Mouse (Mus musculus) hindbrain, embryonic 14.5 days (tissue): Measurements from ENCODE around the gene Grhl1. TPM values are rescaled to one million over a fixed set of nuclear protein-coding genes. Genes with fewer than 3 reads are reported as not detected.

Experiments used
- ATAC-seq: fragments of 200-750 bp; cut with Nextera tagmentation; 2 replicates; pipeline ENCODE4 v1.8.0; 2017; ENCODE audit warnings: moderate number of reproducible peaks, mild to moderate bottlenecking, moderate TSS enrichment, moderate library complexity; ENCODE audit not compliant: low FRiP score
- DNase-seq: peaks from one replicate; pipeline ENCODE4 v3.0.0-alpha.2; 2015; ENCODE audit warnings: low spot score
- H3K27ac ChIP-seq: fragments of 300-500 bp; sonication (generic); 2 replicates; pipeline ENCODE4 v1.5.1; 2014; ENCODE audit warnings: mild to moderate bottlenecking, moderate library complexity
- H3K27me3 ChIP-seq: fragments of 300-500 bp; sonication (generic); 2 replicates; pipeline ENCODE4 v1.6.1; 2014; ENCODE audit warnings: mild to moderate bottlenecking, low read length, mixed read lengths; ENCODE audit not compliant: control insufficient read depth, insufficient read depth
- H3K36me3 ChIP-seq: fragments of 300-500 bp; sonication (generic); replicated peaks from 2 replicates; pipeline ENCODE4 v1.6.1; 2014; ENCODE audit not compliant: control insufficient read depth, insufficient read depth
- H3K4me1 ChIP-seq: fragments of 300-500 bp; sonication (generic); replicated peaks from 2 replicates; pipeline ENCODE4 v1.6.1; 2014; ENCODE audit warnings: antibody characterized with exemption, low read length, mixed read lengths; ENCODE audit not compliant: control insufficient read depth, insufficient read depth
- H3K4me2 ChIP-seq: fragments of 300-500 bp; sonication (generic); replicated peaks from 2 replicates; pipeline ENCODE4 v1.6.1; 2014; ENCODE audit warnings: mild to moderate bottlenecking, moderate library complexity
- H3K4me3 ChIP-seq: fragments of 300-500 bp; sonication (generic); replicated peaks from 2 replicates; pipeline ENCODE4 v1.5.1; 2014; ENCODE audit warnings: mild to moderate bottlenecking, low read length
- H3K9ac ChIP-seq: fragments of 300-500 bp; sonication (generic); 2 replicates; pipeline ENCODE4 v1.6.1; 2014
- H3K9me3 ChIP-seq: fragments of 300-500 bp; sonication (generic); 2 replicates; pipeline ENCODE4 v1.6.1; 2016; ENCODE audit warnings: low read length; ENCODE audit not compliant: control insufficient read depth
- WGBS: fragments of 180-500 bp; shearing (Covaris S2); extraction: QIAGEN DNeasy Blood & Tissue Kit; methylation state at CpG from one replicate; pipeline ENCODE4 v1.1.7; 2014; 5-methylcytosine and 5-hydroxymethylcytosine counted together
- polyA plus RNA-seq: library from polyadenylated mRNA; unstranded; fragments of >200 nt; fragmentation: Nextera tagmentation; extraction: Ambion mirVana; gene quantifications from 2 replicates; pipeline ENCODE4 v1.2.1, GENCODE M21; 2014

The Grhl1 gene
- polyA plus RNA-seq, 1 experiment from 2014 or later, result 0.58 TPM

DNA sequence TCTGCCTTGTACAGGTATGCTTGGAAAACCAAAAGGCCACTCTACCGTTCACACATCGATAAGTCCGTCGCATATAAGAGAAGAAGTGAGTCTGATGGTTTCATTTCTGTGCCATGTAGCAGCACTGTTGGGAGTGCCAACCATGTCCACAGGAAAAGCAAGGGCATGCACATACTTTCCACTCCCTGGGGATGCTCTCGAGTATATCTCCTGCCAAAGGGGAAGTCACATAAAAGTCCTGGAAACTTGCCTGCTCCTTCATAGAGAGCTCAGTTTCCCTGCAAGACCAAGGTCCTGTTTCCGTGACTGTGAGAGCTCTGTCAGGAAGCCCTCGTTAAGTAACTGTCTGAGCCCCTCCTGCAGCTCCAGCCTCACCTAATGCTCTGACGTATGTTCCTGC is 16.1 kb upstream of the Grhl1 start:
- Histone ChIP-seq H3K9ac (no peak overlapping the region), H3K4me2 (no peak overlapping the region), H3K4me1 (no peaks in the 10 kb centered on the region), H3K4me3 (no peak overlapping the region), H3K36me3 (peaks cover 42% of the 10 kb centered on the region), H3K9me3 (no peaks in the 10 kb centered on the region), H3K27me3 (no peaks in the 10 kb centered on the region), H3K27ac (no peak overlapping the region)
- WGBS, result 87% methylated on average over 8 of the region's 8 CpGs
- ATAC-seq (no peak), DNase-seq (no peak)

DNA sequence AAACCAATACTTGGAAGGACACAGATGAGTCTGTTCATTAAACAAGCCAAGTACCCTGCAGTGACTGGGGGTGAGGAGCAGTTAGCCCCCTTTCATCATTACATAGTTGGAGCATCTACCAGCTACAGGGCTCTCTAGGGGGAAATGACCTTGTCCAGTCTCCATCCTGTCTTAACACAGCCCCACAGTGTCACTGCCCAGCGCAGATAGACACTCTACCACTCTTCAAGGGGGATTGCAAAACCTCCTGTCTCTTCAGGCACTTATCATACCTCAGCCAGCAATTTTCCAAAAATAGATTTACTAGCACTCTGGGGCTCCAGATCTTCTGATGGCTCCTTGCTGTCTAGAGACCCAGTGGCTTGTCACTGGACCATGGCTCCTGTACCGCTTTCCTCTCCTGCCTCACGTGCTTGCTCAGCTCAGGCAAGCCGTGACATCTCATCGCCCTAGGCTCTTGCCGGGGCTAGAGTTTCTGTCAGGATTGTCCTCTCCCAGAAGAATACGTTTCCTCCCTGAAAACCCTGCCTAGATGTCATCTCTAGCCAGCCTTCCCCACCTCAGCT is 8.6 kb upstream of the Grhl1 start:
- Histone ChIP-seq H3K36me3 (peaks cover 10% of the 10 kb centered on the region), H3K4me3 (no peak overlapping the region), H3K27ac (no peak overlapping the region), H3K9ac (no peak overlapping the region), H3K4me1 (no peaks in the 10 kb centered on the region), H3K27me3 (no peaks in the 10 kb centered on the region), H3K4me2 (no peak overlapping the region), H3K9me3 (no peaks in the 10 kb centered on the region)
- no peak for DNase-seq
- no peak for ATAC-seq
- 84% methylated on average over 7 of the region's 7 CpGs for WGBS

DNA sequence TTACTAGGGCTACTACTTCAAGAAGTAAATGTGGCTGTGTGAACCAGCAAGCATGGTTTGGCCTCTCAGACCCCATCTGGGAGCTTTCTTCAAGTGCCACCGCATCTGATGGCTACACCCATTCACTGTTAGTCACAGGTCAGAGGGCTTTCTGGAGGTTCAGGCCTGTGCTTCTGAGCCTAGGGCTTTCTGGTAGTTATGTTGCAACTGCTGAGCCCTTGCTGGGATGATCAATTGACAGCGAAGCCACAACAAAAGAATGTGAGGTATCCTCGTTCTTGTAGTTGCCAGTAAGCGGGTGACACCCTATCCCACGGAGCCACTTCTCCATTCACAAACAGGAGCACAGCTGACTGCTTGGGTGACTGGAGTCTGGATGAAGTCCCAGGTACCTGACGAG is 6.8 kb upstream of the Grhl1 start:
- Histone ChIP-seq H3K4me3 (no peak overlapping the region), H3K27ac (no peak overlapping the region), H3K27me3 (peaks cover 3% of the 10 kb centered on the region; the same call in 1 of the 2 replicates), H3K9ac (no peak overlapping the region), H3K9me3 (no peaks in the 10 kb centered on the region), H3K4me2 (no peak overlapping the region), H3K36me3 (no peaks in the 10 kb centered on the region; the same call in 1 of the 2 replicates), H3K4me1 (no peaks in the 10 kb centered on the region)
- ATAC-seq (no peak), DNase-seq (no peak)
- WGBS, result 77% methylated on average over 6 of the region's 6 CpGs

DNA sequence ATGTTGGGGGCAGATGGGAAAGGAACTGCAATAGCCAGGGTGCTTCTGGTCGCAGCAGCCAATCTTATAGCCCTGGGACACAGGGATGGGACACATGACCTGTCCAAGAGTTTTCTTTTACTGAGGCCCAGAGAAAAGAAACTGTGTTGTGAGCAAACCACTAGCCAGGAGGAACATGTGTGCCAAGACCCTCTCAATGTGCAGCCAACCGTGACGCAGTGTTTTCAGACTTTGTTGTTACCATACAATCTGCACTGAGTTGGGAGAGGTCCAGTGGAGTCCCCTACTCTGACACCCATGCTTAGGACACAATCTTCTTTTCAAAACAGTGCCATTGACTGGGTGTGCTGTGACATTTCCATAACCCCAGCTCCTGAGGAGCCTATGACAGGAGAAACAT is 4.5 kb upstream of the Grhl1 start:
- H3K27me3 ChIP-seq, result peaks cover 17% of the 10 kb centered on the region
- H3K4me3 ChIP-seq, result no peak overlapping the region
- no peak overlapping the region for H3K4me2 ChIP-seq
- H3K36me3 ChIP-seq, result no peaks in the 10 kb centered on the region
- 81% methylated on average over 3 of the region's 3 CpGs for WGBS
- DNase-seq, result no peak
- ATAC-seq, result no peak
- no peak overlapping the region for H3K9ac ChIP-seq
- no peak overlapping the region for H3K27ac ChIP-seq
- no peaks in the 10 kb centered on the region for H3K4me1 ChIP-seq
- H3K9me3 ChIP-seq, result no peaks in the 10 kb centered on the region

DNA sequence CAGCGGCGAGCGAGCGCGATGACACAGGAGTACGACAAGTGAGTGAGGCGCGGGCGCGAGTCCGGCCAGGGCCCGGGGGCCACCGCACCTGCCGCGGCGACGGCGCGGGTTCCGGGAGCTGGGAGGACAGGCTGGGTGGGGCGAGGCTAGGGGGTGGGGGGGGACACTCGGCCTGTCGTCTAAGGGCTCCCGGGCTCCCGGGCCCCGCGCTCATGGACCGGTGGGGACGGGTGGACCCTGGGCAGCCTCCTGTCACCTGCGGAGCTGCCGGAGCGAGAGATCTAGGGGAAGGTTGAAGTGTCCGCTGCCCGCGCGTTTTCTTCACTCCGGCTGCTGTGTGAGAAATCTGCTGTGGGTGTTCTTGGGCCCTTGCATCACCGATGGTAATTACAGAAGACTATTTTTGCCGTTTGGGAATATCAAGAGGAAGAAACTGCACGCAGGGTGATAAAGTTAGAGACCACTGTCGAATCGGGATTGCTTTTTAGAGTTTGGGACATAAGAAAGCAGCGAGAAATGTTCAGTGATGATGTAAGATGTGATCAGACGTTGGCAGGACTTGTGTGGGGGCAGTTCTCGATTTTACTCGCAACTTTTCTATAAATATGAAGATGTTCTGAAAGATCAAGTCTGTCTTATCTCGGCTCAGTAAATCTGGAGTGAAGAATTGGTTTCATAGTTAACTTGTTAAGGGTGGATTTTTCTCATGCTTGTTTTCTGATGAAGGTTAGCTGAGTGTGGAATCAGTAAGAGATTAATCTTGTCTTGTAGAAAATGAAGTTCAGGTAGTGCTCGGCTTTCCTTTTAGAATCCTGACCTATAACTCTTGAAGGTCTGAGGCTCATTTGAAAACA is 565 bp downstream of the Grhl1 start:
- ATAC-seq, result peak; percentile 54
- Histone ChIP-seq H3K36me3 (no peaks in the 10 kb centered on the region), H3K4me2 (peak overlapping the region; percentile 74), H3K9me3 (no peaks in the 10 kb centered on the region), H3K4me3 (peak overlapping the region; percentile 68), H3K9ac (peak overlapping the region; percentile 54), H3K27me3 (peaks cover 33% of the 10 kb centered on the region), H3K27ac (no peak overlapping the region), H3K4me1 (no peaks in the 10 kb centered on the region)
- 6% methylated on average over 42 of the region's 48 CpGs for WGBS
- no peak for DNase-seq

DNA sequence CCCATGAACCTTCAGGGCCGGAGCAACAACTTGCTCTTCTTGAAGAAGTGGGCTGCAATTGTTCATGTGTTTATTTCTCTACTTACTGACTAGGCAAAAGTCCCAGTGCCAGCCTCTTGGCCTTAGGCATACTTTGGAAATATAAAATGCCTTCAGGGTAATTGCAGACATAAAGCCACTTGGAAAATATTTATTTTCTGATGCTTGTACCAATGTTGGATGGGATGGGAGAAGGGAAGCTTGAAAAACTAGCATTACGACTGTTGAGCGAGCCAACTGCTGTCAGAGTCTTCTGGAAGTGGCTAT is 1.1 kb downstream of the Grhl1 start:
- DNase-seq (no peak), ATAC-seq (no peak)
- Histone ChIP-seq H3K9ac (no peak overlapping the region), H3K27me3 (peaks cover 33% of the 10 kb centered on the region), H3K4me3 (no peak overlapping the region), H3K4me1 (no peaks in the 10 kb centered on the region), H3K9me3 (no peaks in the 10 kb centered on the region), H3K4me2 (peak overlapping the region; percentile 74; the same call in 1 of the 2 replicates), H3K27ac (no peak overlapping the region), H3K36me3 (no peaks in the 10 kb centered on the region)
- 65% methylated on average over 3 of the region's 3 CpGs for WGBS

DNA sequence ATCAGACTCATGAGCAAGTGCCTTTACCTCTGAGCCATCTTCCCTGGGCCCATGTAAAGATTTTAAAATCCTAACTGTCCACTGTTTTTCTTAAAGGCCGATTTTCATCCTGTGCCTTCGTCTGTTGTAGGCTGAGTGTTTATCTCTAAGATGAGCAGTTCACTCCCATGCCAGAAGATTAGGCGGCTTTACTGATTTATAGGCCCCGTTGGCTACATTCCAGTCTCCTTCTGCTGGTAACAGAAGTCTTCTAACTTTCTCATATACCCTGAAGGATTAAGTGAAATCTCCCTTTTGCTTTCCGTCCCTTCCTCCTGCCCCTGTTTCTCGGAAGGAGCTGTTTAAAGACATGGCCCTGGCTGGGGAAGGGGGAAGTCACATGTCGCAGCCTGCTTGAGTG is 2.8 kb downstream of the Grhl1 start:
- WGBS, result 67% methylated on average over 7 of the region's 7 CpGs
- H3K27ac ChIP-seq, result no peak overlapping the region
- no peak for ATAC-seq
- no peak overlapping the region for H3K4me3 ChIP-seq
- no peak overlapping the region for H3K9ac ChIP-seq
- H3K4me2 ChIP-seq, result no peak overlapping the region
- H3K36me3 ChIP-seq, result no peaks in the 10 kb centered on the region
- H3K27me3 ChIP-seq, result peaks cover 33% of the 10 kb centered on the region
- no peaks in the 10 kb centered on the region for H3K4me1 ChIP-seq
- DNase-seq, result no peak
- no peaks in the 10 kb centered on the region for H3K9me3 ChIP-seq

DNA sequence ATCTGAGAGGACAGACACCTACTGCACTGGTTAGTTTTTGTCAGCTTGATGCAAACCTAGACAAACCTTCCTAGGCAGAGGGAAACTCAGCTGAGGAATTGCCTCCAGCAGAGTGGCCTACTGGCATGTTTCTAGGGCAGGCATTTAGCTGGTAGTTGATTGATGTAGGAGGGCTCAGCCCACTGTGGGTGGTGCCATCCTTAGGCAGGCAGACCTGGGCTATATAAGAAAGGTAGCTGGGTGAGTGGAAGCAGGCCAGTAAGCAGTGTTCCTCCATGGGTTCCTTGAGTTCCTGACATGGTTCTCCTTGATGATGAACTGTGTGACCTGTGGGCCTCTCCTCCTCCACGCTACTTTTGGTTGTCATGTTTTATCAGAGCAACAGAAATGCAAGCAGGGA is 8.4 kb downstream of the Grhl1 start:
- 78% methylated on average over 1 of the region's 1 CpGs for WGBS
- Histone ChIP-seq H3K9me3 (no peaks in the 10 kb centered on the region), H3K4me1 (no peaks in the 10 kb centered on the region), H3K27ac (no peak overlapping the region), H3K9ac (no peak overlapping the region), H3K4me2 (no peak overlapping the region), H3K27me3 (no peaks in the 10 kb centered on the region), H3K36me3 (no peaks in the 10 kb centered on the region), H3K4me3 (no peak overlapping the region)
- DNase-seq, result no peak
- ATAC-seq, result no peak

DNA sequence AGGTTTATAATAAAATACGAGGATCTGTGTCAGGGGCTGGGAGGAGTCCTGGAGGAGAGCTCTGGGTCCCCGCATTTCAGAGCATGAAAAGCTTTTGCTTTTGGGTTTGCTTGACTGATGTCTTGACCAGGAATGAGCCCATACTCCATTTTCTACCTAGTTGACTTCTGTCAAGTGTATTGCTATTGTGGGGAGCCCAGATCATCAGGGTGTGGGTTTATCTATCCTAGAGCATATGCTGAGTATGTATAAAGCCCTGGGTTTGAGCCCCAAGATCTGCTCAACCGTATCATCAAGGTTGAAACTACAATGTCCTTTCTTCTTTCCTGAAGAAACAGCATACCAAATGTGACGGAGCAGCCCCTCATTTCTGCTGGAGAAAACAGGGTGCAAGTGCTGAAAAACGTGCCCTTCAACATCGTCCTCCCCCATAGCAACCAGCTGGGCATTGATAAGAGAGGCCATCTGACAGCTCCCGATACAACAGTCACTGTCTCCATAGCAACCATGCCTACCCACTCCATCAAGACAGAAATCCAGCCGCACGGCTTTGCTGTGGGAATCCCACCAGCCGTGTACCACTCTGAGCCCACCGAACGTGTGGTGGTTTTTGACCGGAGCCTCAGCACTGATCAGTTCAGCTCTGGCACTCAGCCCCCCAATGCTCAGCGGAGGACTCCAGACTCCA is 9.1 kb downstream of the Grhl1 start:
- no peaks in the 10 kb centered on the region for H3K36me3 ChIP-seq
- no peaks in the 10 kb centered on the region for H3K4me1 ChIP-seq
- no peak overlapping the region for H3K4me2 ChIP-seq
- no peaks in the 10 kb centered on the region for H3K9me3 ChIP-seq
- no peaks in the 10 kb centered on the region for H3K27me3 ChIP-seq
- DNase-seq (no peak), ATAC-seq (peak; percentile 53; the same call in 1 of the 2 replicates)
- no peak overlapping the region for H3K27ac ChIP-seq
- 51% methylated on average over 14 of the region's 14 CpGs for WGBS
- no peak overlapping the region for H3K4me3 ChIP-seq
- no peak overlapping the region for H3K9ac ChIP-seq
